Mouse (Mus musculus) retina, postnatal 7 days (tissue): Measurements from ENCODE around the gene Abcd1.
A peak's percentile ranks its signal among the peaks of the same experiment; 100 is the strongest.
"Not testable (repeated sequence)": the region's sequence is repeated elsewhere in the genome, so short reads cannot be mapped to it uniquely, and the experiment has no call there.

ENCODE experiments used
- DNase-seq: peaks from one replicate; pipeline ENCODE4 v3.0.0-alpha.2; 2012; ENCODE audit warnings: low read depth, low spot score

The Abcd1 gene

DNA sequence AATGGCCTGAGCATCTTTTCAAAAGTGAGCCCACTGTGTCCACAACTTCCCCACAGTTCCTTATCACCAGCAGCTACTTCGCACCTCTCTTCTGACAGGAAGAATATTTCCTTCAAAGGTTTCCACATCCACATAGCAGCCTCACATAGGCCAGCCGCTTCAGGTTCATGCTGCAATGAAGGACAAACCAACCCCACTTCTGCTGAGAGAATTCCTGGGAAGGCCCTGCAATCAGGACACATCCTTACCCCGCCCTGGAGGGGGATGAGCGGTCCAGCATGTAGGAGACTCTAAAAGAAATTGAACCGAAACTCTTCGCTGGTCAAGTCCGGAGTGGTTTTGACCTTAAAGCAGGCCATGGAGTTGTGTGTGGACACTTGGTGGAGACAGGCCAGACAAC is 23.4 kb downstream of the Abcd1 start:
- not testable (repeated sequence) for DNase-seq

DNA sequence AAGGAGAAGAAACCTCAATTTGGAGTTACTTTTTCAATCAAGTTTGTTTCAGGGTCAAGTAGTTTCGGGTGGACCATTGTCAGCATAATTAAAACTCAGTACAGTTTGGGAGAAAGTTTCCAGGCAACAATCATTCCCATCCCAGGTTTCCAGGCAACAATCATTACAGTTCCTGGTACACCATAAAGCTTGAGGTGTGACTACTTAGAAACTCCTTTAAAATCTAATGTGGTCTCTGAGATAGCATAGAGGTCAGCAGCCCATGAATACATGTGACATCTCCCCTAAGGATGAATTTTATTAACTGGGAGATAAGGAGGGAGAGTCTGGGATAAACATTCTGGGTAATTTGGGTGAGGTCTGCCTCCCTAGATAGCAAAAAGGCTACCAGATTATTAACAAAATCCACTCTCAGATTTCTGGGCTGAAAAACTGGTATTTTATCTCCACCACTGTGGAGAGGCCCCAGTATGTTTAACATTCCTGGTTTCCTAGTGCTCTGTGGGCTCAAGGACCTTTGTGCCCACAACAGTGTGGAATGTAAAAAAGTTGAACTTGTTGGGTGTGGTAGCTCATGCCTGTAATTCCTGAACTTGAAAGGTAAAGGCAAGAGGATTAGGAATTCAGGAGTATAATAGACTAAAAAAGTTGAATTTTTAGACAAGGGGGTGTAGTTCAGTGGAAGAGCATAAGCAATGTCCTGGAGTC is 28.5 kb downstream of the Abcd1 start:
- DNase-seq: no peak

DNA sequence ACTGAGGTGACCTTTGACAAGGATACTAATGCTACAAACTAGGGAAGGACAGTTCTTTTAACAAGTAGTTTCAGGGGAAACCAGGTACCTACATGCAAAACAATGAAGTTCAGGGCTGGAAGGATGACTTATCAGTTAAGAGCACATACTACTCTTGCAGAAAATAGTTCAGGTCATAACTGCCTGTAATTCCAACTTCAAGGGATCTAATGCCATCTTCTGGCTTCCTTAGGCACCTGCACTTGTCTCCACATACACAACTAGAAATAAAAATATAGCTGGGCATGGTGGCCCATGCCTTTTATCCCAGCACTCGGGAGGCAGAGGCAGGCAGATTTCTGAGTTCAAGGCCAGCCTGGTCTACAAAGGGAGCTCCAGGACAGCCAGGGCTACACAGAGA is 32.6 kb downstream of the Abcd1 start:
- DNase-seq: no peak

DNA sequence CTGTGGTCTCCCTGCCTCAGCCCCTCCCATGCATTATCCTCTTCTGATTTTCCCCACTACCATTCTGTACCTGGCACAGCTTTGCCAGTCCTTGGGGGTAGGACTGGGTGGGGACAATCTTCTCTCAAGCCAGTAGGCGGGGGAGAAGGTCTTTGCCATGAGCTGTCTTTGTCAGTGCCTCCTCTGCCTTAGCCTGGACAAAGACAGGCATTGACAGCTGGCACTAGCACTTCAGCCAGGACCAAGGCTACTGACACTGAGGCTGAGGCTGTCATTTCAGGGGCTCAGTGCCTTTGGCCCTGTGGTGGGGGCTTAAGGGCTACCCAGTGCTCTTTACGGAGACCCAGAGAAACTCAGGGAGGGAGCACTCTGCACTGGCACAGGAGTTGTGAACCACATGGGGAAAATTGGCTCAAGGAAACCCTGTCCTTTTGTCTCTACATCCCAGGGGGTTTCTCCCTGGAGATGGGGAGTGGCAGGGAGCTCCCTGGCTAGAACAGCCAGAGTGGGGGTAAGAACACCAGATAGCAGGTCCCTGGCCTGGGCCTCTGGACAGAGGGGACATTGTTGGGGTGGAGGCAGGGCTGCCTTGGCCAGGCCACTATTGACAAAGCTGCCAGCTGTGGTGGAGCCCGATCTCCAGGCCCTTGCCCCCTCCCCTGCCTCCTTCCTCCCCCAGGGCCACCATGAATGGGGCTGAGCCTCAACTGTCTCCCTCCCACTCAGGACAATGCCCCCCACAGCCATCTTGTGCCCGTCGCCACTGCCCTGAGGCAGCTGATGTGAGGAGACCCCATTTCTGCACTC is 40.1 kb downstream of the Abcd1 start, which contains the start of gene Plxnb3:
Gene Plxnb3 (plus strand): TSS at position 757 of the 807 bp plus-strand sequence.
- no peak for DNase-seq

DNA sequence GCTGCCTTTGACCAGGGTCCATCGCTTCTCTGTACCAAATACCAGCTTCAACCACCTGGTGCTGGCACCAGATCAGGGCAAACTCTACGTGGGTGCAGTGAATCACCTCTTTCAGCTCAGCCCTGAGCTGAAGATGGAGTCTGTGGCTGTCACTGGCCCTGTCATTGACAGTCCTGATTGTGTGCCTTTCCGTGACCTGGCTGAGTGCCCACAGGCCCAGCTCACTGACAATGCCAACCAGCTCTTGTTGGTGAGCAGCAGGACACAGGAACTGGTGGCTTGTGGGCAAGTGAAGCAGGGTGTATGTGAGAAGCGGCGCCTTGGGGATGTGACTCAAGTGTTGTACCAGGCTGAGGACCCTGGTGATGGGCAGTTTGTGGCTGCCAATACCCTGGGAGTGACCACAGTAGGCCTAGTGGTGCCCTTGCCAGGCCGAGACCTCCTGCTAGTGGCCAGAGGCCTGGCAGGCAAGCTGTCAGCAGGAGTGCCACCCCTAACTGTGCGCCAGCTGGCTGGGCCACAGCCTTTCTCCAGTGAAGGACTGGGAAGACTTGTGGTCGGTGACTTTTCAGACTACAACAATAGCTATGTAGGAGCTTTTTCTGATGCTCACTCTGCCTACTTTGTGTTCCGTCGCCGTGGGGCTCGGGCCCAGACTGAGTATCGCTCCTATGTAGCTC is 42.4 kb downstream of the Abcd1 start:
- no peak for DNase-seq

DNA sequence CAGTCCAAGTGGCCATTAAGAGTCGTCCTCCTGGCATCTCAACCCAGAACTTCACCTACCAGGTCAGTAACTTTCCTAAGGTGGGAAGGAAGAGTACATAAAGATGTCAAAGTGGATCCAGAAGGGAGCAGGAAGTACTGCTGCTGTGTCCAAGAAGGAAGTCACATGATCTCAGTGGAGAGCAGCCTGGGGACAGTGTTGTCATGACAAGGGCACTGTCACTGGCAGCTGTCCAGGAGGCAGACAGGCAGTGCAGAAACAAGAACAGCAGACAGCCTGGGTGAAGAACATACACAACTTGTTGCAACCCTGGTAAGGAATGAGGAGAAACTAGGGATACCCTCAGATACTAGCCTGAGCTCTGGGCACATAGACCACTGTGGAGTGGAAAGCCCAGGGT is 48.9 kb downstream of the Abcd1 start:
- no peak for DNase-seq

DNA sequence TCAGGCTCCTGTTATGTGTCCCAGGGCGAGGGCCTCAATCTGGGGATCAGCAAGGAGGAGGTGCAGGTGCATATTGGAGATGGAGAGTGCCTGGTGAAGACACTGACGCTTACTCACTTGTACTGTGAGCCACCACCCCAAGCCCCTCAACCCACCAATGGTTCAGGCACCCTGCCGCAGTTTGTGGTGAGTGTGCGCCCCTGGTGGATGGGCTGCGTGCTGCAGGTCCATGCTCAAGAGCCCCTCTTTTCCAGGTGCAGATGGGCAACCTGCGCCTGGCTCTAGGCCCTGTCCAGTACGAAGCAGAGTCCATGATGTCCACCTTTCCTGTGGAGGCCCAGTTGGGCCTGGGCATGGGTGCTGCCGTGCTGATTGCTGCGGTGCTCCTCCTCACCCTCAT is 50.9 kb downstream of the Abcd1 start:
- no peak for DNase-seq

DNA sequence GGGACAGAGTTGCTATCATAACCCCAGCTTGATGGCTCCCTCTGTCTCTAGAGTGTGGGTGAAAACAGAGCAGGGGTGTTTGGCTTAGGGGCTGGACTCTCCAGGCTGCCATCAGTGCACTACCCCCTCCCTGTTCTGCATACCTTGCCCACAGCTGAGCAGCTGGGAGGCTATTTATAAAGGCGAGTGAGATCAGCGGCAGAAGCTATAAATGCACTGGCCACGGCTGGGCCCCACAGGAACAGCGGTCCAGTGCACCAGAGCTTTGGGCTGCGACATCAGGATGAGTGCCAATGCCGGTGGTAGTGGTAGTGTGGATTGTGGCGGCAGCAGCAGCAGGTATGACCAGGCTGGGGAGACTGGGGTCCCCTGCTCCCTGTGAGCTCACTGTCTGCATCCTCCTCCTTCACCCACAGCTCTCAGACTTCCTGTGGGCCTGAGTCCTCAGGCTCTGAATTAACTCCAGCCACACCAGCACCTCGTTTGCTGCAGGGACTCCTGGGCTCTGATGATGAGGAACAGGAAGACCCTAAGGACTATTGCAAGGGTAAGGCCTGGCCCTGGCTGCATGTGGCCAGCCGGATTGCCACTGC is 57.9 kb downstream of the Abcd1 start, which contains the start of gene Srpk3:
Gene Srpk3 (plus strand): TSS at position 238 of the 593 bp plus-strand sequence.
- DNase-seq: no peak

DNA sequence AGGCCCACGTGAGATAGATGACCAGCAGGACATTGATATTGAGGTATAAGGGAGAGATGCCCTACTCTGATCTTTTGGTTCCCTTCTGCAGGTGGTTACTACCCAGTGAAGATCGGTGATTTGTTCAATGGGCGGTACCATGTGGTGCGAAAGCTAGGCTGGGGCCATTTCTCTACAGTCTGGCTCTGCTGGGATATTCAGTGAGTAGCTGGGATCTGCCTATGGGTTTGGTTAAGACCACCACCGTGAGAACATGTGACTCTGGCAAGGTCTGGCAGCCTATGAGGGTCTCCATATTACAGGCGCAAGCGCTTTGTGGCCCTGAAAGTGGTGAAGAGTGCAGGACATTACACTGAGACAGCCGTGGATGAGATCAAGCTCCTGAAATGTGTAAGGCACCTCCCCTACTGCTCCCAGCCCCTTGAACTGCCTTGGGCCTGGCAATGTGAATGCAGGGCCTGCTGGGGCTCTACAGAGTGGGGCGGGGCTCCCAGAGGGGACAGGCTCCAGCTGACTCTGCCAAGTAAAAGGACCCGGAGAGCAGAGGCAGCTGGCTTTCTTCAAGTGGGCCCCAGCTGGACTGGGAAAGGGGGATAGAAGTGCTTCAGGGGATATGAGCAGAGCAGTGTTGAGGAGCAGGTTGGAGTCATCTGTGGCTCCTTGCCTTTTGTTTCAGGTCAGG is 58.5 kb downstream of the Abcd1 start:
- DNase-seq: no peak

DNA sequence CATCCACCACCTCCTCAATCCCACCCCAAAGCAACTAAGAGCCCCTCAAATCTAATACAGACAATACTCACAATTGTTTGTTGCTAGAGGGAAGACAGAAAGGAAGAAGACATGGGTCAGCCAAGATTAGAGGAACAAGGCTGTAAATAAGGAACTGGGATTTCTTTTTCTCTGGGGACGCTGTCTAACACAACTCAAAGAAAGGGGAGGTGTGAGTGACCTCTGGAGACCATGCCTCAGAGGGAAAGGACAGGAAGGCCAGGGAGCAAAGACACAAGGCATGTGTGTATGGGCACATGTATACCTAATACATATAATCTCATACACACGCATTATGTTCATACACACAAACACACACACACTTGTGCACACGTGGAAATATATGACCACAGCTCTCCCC is 65.8 kb downstream of the Abcd1 start:
- DNase-seq: no peak

DNA sequence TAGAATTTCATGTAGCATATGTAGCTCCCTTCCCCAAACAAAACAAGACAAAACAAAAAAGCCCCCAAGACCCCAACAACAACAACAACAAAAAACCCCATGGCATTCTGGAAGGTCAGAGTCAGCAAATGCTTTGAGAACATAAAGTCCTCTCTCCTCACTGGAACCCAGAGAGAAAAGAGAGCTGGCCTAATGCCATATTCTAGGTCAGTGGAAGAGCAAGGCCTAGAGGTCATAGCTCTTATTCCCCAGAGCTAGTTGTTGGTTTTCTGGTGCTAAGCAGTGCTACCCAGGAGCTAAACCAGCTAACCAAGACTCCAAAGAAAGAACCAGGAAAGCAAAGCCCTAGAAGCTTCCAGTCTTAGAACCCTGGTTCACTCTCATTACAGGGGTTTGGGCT is 69.3 kb downstream of the Abcd1 start:
- no peak for DNase-seq

DNA sequence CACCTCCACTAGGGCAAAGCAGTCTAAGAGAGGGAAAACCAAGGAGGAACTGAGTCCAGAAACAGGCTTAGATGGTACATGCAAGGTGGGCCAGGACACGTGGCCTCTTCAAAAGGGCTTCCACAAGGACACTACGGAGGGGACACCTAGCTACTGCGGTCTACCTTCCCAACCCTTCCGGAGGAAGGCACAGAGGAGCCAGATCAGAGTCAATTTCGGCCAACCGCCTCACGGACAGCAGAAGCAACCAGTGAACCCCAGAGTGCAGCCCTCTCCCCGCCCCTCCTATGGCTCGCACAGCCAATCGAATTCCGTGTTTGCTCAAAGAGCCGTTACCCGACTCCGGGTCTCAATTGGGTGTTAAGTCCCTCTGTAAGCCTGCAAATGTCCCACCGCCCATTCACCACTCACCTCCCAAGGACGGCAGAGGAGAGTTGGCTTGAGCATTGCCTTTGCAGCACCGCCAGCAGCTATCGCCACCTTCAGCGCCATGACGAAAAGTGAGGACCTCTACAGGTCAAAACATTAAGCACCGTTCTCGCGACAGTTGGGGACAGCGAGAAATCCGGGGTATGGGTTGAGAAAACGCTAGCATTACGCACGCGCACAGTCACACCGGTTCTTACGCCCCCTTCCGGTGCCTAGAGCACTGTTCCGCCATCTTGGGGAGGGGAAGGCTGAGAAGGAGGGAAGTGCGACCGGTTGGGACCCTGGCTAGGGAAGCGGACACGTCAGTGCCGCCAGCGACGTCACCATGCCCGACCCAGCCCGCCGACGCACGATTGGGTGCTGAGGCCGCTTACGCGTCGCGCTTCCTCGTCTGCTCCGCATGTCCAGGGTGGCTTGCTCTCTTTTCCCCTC is 70.2 kb downstream of the Abcd1 start, which contains the start of the genes Idh3g and Ssr4:
Gene Idh3g (minus strand): TSS at position 534 of the 861 bp plus-strand sequence.
Gene Ssr4 (plus strand): TSS at position 665 of the 861 bp plus-strand sequence.
- peak; percentile 91 for DNase-seq

DNA sequence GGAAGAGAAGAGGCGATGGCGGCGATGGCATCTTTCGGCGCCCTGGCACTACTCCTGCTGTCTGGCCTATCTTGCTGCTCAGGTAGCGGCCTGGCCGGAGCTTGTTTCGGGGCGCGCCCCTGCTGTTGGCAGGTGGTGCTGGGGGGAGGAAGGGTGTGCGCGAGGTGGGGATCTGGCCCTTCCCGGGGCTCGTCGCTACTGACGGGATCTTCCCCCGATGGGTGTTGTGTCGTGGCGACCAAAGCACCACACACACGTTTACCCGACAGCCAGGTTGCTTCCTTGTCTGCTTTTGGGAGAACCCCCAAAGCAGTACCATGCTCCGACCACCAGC is 70.8 kb downstream of the Abcd1 start:
- DNase-seq: no peak
